Mouse (Mus musculus) neural tube, embryonic 11.5 days (tissue): ENCODE data around the gene Ugt1a9. TPM values are rescaled to one million over a fixed set of nuclear protein-coding genes. Genes with fewer than 3 reads are reported as not detected.
"Not testable (repeated sequence)": the region's sequence is repeated elsewhere in the genome, so short reads cannot be mapped to it uniquely, and the experiment has no call there.

ENCODE experiments used
- ATAC-seq: fragments of 200-750 bp; cut with Nextera tagmentation; 2 replicates; pipeline ENCODE4 v1.8.0; 2017; ENCODE audit warnings: moderate number of reproducible peaks, mild to moderate bottlenecking, moderate TSS enrichment, moderate library complexity; ENCODE audit not compliant: insufficient read depth, low FRiP score, low TSS enrichment
- DNase-seq: peaks from one replicate; pipeline ENCODE4 v3.0.0-alpha.2; 2015; ENCODE audit warnings: low spot score
- H3K27ac ChIP-seq: fragments of 300-500 bp; sonication (generic); 2 replicates; pipeline ENCODE4 v1.5.1; 2014; ENCODE audit warnings: low read depth, mild to moderate bottlenecking, low read length
- H3K27me3 ChIP-seq: fragments of 300-500 bp; sonication (generic); 2 replicates; pipeline ENCODE4 v1.6.1; 2014; ENCODE audit warnings: mild to moderate bottlenecking, low read length, mixed read lengths; ENCODE audit not compliant: control insufficient read depth, insufficient read depth
- H3K36me3 ChIP-seq: fragments of 300-500 bp; sonication (generic); 2 replicates; pipeline ENCODE4 v1.6.1; 2014; ENCODE audit warnings: mild to moderate bottlenecking, low read length, moderate library complexity, mixed read lengths; ENCODE audit not compliant: control insufficient read depth, insufficient read depth
- H3K4me1 ChIP-seq: fragments of 300-500 bp; sonication (generic); 2 replicates; pipeline ENCODE4 v1.6.1; 2014; ENCODE audit warnings: low read length, mixed read lengths; ENCODE audit not compliant: control insufficient read depth, insufficient read depth
- H3K4me2 ChIP-seq: fragments of 300-500 bp; sonication (generic); 2 replicates; pipeline ENCODE4 v1.6.1; 2014; ENCODE audit warnings: low read depth, mild to moderate bottlenecking, moderate library complexity
- H3K4me3 ChIP-seq: fragments of 300-500 bp; sonication (generic); 2 replicates; pipeline ENCODE4 v1.5.1; 2014; ENCODE audit warnings: low read depth, low read length
- H3K9ac ChIP-seq: fragments of 300-500 bp; sonication (generic); 2 replicates; pipeline ENCODE4 v1.6.1; 2014; ENCODE audit warnings: mild to moderate bottlenecking, low read length
- H3K9me3 ChIP-seq: fragments of 300-500 bp; sonication (generic); 2 replicates; pipeline ENCODE4 v1.6.1; 2016; ENCODE audit warnings: low read length; ENCODE audit not compliant: control insufficient read depth
- WGBS: fragments of 180-500 bp; shearing (Covaris S2); extraction: QIAGEN DNeasy Blood & Tissue Kit; methylation state at CpG from one replicate; pipeline ENCODE4 v1.1.7; 2014; 5-methylcytosine and 5-hydroxymethylcytosine counted together
- polyA plus RNA-seq: library from polyadenylated mRNA; unstranded; fragments of >200 nt; fragmentation: Nextera tagmentation; extraction: Ambion mirVana; gene quantifications from 2 replicates; pipeline ENCODE4 v1.2.1, GENCODE M21; 2014

The Ugt1a9 gene
- polyA plus RNA-seq, 1 experiment from 2014 or later: not detected

DNA sequence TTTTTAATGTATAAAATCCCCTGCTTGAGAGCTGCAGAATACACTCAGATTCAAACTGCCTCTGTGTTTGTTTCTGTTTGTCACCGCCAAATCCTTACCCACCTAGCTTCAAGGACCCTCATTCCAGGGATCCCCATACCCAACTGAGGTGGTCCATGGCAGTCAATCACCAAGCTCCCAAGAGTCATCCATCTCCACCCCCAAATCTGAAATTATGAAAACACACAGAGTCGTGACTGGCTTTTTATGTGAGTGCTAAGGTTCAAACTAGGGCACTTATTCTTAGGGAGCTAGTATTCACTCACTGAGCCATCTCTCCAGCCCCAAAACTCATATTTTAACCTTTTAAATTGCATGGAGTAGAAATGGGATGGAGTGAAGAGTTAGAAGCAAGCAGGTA, 154.7 kb downstream of the Ugt1a9 start:
- WGBS: 49% methylated on average over 2 of the region's 2 CpGs
- H3K4me2 ChIP-seq, DNase-seq, H3K36me3 ChIP-seq, ATAC-seq, H3K4me3 ChIP-seq, H3K9ac ChIP-seq, H3K4me1 ChIP-seq, H3K27me3 ChIP-seq, H3K27ac ChIP-seq: not testable (repeated sequence)
- H3K9me3 ChIP-seq: peaks cover 51% of the 10 kb centered on the region

GRCm38 (mm10) chr1:88225741-88226140, 155.1 kb downstream of the Ugt1a9 start:
- Histone ChIP-seq H3K4me1 (no peaks in the 10 kb centered on the region), H3K9ac (no peak overlapping the region), H3K4me3 (no peak overlapping the region), H3K9me3 (peaks cover 55% of the 10 kb centered on the region), H3K36me3 (no peaks in the 10 kb centered on the region), H3K27me3 (no peaks in the 10 kb centered on the region), H3K27ac (no peak overlapping the region), H3K4me2 (no peak overlapping the region)
- no peak for ATAC-seq
- no peak for DNase-seq

GRCm38 (mm10) chr1:88226670-88227379, 156.2 kb downstream of the Ugt1a9 start, which contains the start of gene Mroh2a:
Gene Mroh2a (plus strand): TSS chr1:88226986.
- Histone ChIP-seq H3K4me3 (no peak within 1 kb of the TSS), H3K36me3 (no peaks in the 10 kb centered on the region), H3K4me1 (no peaks in the 10 kb centered on the region), H3K9ac (no peak within 1 kb of the TSS), H3K9me3 (peaks cover 66% of the 10 kb centered on the region), H3K27ac (no peak within 1 kb of the TSS), H3K4me2 (no peak within 1 kb of the TSS), H3K27me3 (no peaks in the 10 kb centered on the region)
- 59% methylated on average over 5 of the region's 5 CpGs for WGBS
- no peak for DNase-seq
- no peak for ATAC-seq

- Histone ChIP-seq H3K36me3 (no peaks in the 10 kb centered on the region), H3K4me1 (no peaks in the 10 kb centered on the region), H3K27ac (no peak overlapping the region), H3K9ac (no peak overlapping the region), H3K27me3 (no peaks in the 10 kb centered on the region), H3K9me3 (peaks cover 69% of the 10 kb centered on the region), H3K4me3 (no peak overlapping the region), H3K4me2 (no peak overlapping the region)
- ATAC-seq (no peak), DNase-seq (no peak)
- whole genome bisulfite sequencing: 59% methylated on average over 2 of the region's 2 CpGs
Measured at GRCm38 (mm10) chr1:88227482-88227881, 156.9 kb downstream of the Ugt1a9 start.

DNA sequence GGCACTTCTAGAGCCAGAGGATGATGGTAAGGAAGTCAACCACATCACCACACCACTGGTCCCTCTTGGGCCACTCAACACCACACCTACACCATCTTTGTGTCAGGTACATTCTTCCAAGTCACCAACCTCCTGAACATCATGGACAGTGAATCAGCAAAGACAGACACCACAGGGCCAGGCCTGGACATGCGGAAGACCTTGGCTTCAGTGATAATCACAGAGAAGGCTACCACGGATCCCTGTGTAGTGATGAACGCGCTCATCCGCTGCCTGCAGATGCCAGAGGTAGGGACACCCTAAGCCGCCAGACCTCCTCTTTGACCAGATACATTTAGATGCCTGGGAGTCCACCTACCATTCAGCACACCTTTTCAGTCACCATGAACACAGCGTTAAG, 157.5 kb downstream of the Ugt1a9 start:
- no peaks in the 10 kb centered on the region for H3K4me1 ChIP-seq
- H3K9me3 ChIP-seq: peaks cover 75% of the 10 kb centered on the region
- no peak overlapping the region for H3K4me3 ChIP-seq
- H3K4me2 ChIP-seq: no peak overlapping the region
- no peaks in the 10 kb centered on the region for H3K27me3 ChIP-seq
- WGBS: 70% methylated on average over 7 of the region's 7 CpGs
- H3K27ac ChIP-seq: no peak overlapping the region
- H3K36me3 ChIP-seq: no peaks in the 10 kb centered on the region
- ATAC-seq (no peak), DNase-seq (no peak)
- no peak overlapping the region for H3K9ac ChIP-seq

- no peak overlapping the region for H3K4me2 ChIP-seq
- H3K27ac ChIP-seq: no peak overlapping the region
- no peaks in the 10 kb centered on the region for H3K4me1 ChIP-seq
- H3K27me3 ChIP-seq: no peaks in the 10 kb centered on the region
- no peak overlapping the region for H3K9ac ChIP-seq
- no peaks in the 10 kb centered on the region for H3K36me3 ChIP-seq
- H3K9me3 ChIP-seq: peaks cover 90% of the 10 kb centered on the region
- ATAC-seq: no peak
- H3K4me3 ChIP-seq: no peak overlapping the region
- no peak for DNase-seq
- 85% methylated on average over 3 of the region's 3 CpGs for WGBS
Measured at GRCm38 (mm10) chr1:88229566-88229965, 159.0 kb downstream of the Ugt1a9 start.

DNA sequence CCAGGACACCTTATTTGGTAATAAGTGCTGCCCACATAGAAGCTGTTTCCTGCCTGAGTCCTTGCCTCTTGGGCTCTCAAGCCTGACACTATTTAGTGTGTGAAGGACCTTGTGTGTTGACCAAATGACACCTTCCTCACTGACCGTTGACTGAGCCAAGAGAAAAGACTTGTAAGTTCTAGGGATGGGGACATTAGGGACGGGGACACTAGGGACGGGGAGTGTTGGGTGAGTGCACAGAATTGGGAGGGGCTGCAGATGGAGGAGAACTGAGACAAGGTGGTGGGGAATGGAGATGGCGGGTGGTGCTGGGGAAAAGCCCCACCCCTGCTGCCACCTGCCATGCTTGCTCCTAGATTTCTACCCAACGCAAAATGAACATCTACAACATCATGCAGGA, 159.4 kb downstream of the Ugt1a9 start:
- DNase-seq: no peak
- Histone ChIP-seq H3K4me3 (no peak overlapping the region), H3K9me3 (peaks cover 94% of the 10 kb centered on the region), H3K9ac (no peak overlapping the region), H3K27me3 (no peaks in the 10 kb centered on the region), H3K27ac (no peak overlapping the region), H3K36me3 (no peaks in the 10 kb centered on the region), H3K4me1 (no peaks in the 10 kb centered on the region), H3K4me2 (no peak overlapping the region)
- WGBS: 84% methylated on average over 5 of the region's 5 CpGs
- ATAC-seq: no peak; the same call in 1 of the 2 replicates

- H3K4me2 ChIP-seq: no peak overlapping the region
- no peaks in the 10 kb centered on the region for H3K4me1 ChIP-seq
- WGBS: 71% methylated on average over 7 of the region's 7 CpGs
- H3K4me3 ChIP-seq: no peak overlapping the region
- no peak overlapping the region for H3K9ac ChIP-seq
- H3K9me3 ChIP-seq: peaks cover 96% of the 10 kb centered on the region
- DNase-seq (no peak), ATAC-seq (no peak)
- no peaks in the 10 kb centered on the region for H3K27me3 ChIP-seq
- H3K27ac ChIP-seq: no peak overlapping the region
- H3K36me3 ChIP-seq: no peaks in the 10 kb centered on the region
Measured at GRCm38 (mm10) chr1:88230421-88230820, 159.8 kb downstream of the Ugt1a9 start.

- Histone ChIP-seq H3K4me1 (no peaks in the 10 kb centered on the region), H3K4me2 (no peak overlapping the region), H3K36me3 (no peaks in the 10 kb centered on the region), H3K4me3 (no peak overlapping the region), H3K9me3 (peaks cover 96% of the 10 kb centered on the region), H3K9ac (no peak overlapping the region), H3K27me3 (no peaks in the 10 kb centered on the region), H3K27ac (no peak overlapping the region)
- WGBS: 74% methylated on average over 6 of the region's 6 CpGs
- DNase-seq (no peak), ATAC-seq (no peak)
Measured at GRCm38 (mm10) chr1:88230981-88231802, 160.6 kb downstream of the Ugt1a9 start.
